Mouse (Mus musculus): ENCODE data around the gene Inha. TPM values are rescaled to one million over a fixed set of nuclear protein-coding genes. Genes with fewer than 3 reads are reported as not detected.
A peak's percentile ranks its signal among the peaks of the same experiment; 100 is the strongest.

Inha gene
- polyA plus RNA-seq, 1 experiment from 2014 or later = 18.1 TPM

- Histone ChIP-seq H3K9me3 (ENCODE audit: control insufficient read depth, low read length) (no peaks in the 10 kb centered on the region), H3K4me1 (replicated peaks; ENCODE audit: control insufficient read depth, insufficient read depth, low read length) (0 out of 2 replicates have a peak, but pooled peaks cover under 1% of the 10 kb centered on the region), H3K4me2 (ENCODE audit: low read length) (no peak overlapping the region), H3K9ac (replicated peaks; ENCODE audit: low read depth, low read length) (no peak overlapping the region), H3K36me3 (ENCODE audit: control insufficient read depth, insufficient read depth) (no peaks in the 10 kb centered on the region), H3K27ac (ENCODE audit: low read length) (no peak overlapping the region), H3K27me3 (replicated peaks; ENCODE audit: control insufficient read depth, insufficient read depth, low read length) (no peaks in the 10 kb centered on the region), H3K4me3 (replicated peaks; ENCODE audit: low read length) (no peak overlapping the region)
- ATAC-seq = no peak
- WGBS = 94% methylated on average over 3 of the region's 3 CpGs
These were observed 5.7 kb downstream of the Inha start for GRCm38 (mm10) chr1:75512550-75512949.

- no peaks in the 10 kb centered on the region for H3K4me1 ChIP-seq (replicated peaks; ENCODE audit: control insufficient read depth, insufficient read depth, low read length)
- no peak overlapping the region for H3K9ac ChIP-seq (replicated peaks; ENCODE audit: low read depth, low read length)
- H3K27me3 ChIP-seq (replicated peaks; ENCODE audit: control insufficient read depth, insufficient read depth, low read length) = no peaks in the 10 kb centered on the region
- no peaks in the 10 kb centered on the region for H3K9me3 ChIP-seq (ENCODE audit: control insufficient read depth, low read length)
- no peak overlapping the region for H3K4me3 ChIP-seq (replicated peaks; ENCODE audit: low read length)
- H3K4me2 ChIP-seq (ENCODE audit: low read length) = no peak overlapping the region
- no peak for ATAC-seq
- H3K36me3 ChIP-seq (ENCODE audit: control insufficient read depth, insufficient read depth) = no peaks in the 10 kb centered on the region
- WGBS = 86% methylated on average over 15 of the region's 15 CpGs
- H3K27ac ChIP-seq (ENCODE audit: low read length) = no peak overlapping the region
These were observed 10.0 kb downstream of the Inha start for GRCm38 (mm10) chr1:75516703-75517380.

GRCm38 (mm10) chr1:75517984-75518383 lies 11.1 kb downstream of the Inha start:
- no peak overlapping the region for H3K9ac ChIP-seq (replicated peaks; ENCODE audit: low read depth, low read length)
- no peak overlapping the region for H3K4me2 ChIP-seq (ENCODE audit: low read length)
- no peaks in the 10 kb centered on the region for H3K36me3 ChIP-seq (ENCODE audit: control insufficient read depth, insufficient read depth)
- H3K4me1 ChIP-seq (replicated peaks; ENCODE audit: control insufficient read depth, insufficient read depth, low read length) = peaks cover 8% of the 10 kb centered on the region
- H3K4me3 ChIP-seq (replicated peaks; ENCODE audit: low read length) = no peak overlapping the region
- H3K27ac ChIP-seq (ENCODE audit: low read length) = no peak overlapping the region
- 68% methylated on average over 4 of the region's 4 CpGs for WGBS
- H3K9me3 ChIP-seq (ENCODE audit: control insufficient read depth, low read length) = no peaks in the 10 kb centered on the region
- no peak for ATAC-seq
- no peaks in the 10 kb centered on the region for H3K27me3 ChIP-seq (replicated peaks; ENCODE audit: control insufficient read depth, insufficient read depth, low read length)

GRCm38 (mm10) chr1:75518427-75518826 lies 11.6 kb downstream of the Inha start:
- 92% methylated on average over 4 of the region's 4 CpGs for WGBS
- Histone ChIP-seq H3K27ac (ENCODE audit: low read length) (no peak overlapping the region), H3K9ac (replicated peaks; ENCODE audit: low read depth, low read length) (no peak overlapping the region), H3K4me2 (ENCODE audit: low read length) (no peak overlapping the region), H3K4me3 (replicated peaks; ENCODE audit: low read length) (no peak overlapping the region), H3K27me3 (replicated peaks; ENCODE audit: control insufficient read depth, insufficient read depth, low read length) (no peaks in the 10 kb centered on the region), H3K4me1 (replicated peaks; ENCODE audit: control insufficient read depth, insufficient read depth, low read length) (peaks cover 8% of the 10 kb centered on the region), H3K36me3 (ENCODE audit: control insufficient read depth, insufficient read depth) (no peaks in the 10 kb centered on the region), H3K9me3 (ENCODE audit: control insufficient read depth, low read length) (no peaks in the 10 kb centered on the region)
- ATAC-seq = no peak

GRCm38 (mm10) chr1:75519576-75519975 lies 12.7 kb downstream of the Inha start:
- no peak overlapping the region for H3K27ac ChIP-seq (ENCODE audit: low read length)
- H3K4me1 ChIP-seq (replicated peaks; ENCODE audit: control insufficient read depth, insufficient read depth, low read length) = peaks cover 8% of the 10 kb centered on the region
- no peak overlapping the region for H3K9ac ChIP-seq (replicated peaks; ENCODE audit: low read depth, low read length)
- no peaks in the 10 kb centered on the region for H3K27me3 ChIP-seq (replicated peaks; ENCODE audit: control insufficient read depth, insufficient read depth, low read length)
- H3K36me3 ChIP-seq (ENCODE audit: control insufficient read depth, insufficient read depth) = no peaks in the 10 kb centered on the region
- no peak for ATAC-seq
- WGBS = 46% methylated on average over 5 of the region's 5 CpGs
- H3K9me3 ChIP-seq (ENCODE audit: control insufficient read depth, low read length) = no peaks in the 10 kb centered on the region
- H3K4me3 ChIP-seq (replicated peaks; ENCODE audit: low read length) = no peak overlapping the region
- H3K4me2 ChIP-seq (ENCODE audit: low read length) = no peak overlapping the region

GRCm38 (mm10) chr1:75521321-75522031 lies 14.6 kb downstream of the Inha start, which contains the start of gene Stk11ip:
Gene Stk11ip (plus strand): TSS chr1:75521529.
- Histone ChIP-seq H3K9me3 (ENCODE audit: control insufficient read depth, low read length) (no peaks in the 10 kb centered on the region), H3K9ac (replicated peaks; ENCODE audit: low read depth, low read length) (peak within 1 kb of the TSS; percentile 54), H3K4me2 (ENCODE audit: low read length) (peak within 1 kb of the TSS; percentile 72), H3K27ac (ENCODE audit: low read length) (peak within 1 kb of the TSS; percentile 81), H3K27me3 (replicated peaks; ENCODE audit: control insufficient read depth, insufficient read depth, low read length) (no peaks in the 10 kb centered on the region), H3K36me3 (ENCODE audit: control insufficient read depth, insufficient read depth) (0 out of 2 replicates have a peak, but pooled peaks cover 2% of the 10 kb centered on the region), H3K4me1 (replicated peaks; ENCODE audit: control insufficient read depth, insufficient read depth, low read length) (peaks cover 8% of the 10 kb centered on the region), H3K4me3 (replicated peaks; ENCODE audit: low read length) (peak within 1 kb of the TSS; percentile 82)
- peak; percentile 97 for ATAC-seq
- under 1% methylated on average over 46 of the region's 46 CpGs for WGBS

GRCm38 (mm10) chr1:75524679-75525078 lies 17.8 kb downstream of the Inha start:
- Histone ChIP-seq H3K27me3 (replicated peaks; ENCODE audit: control insufficient read depth, insufficient read depth, low read length) (no peaks in the 10 kb centered on the region), H3K4me3 (replicated peaks; ENCODE audit: low read length) (no peak overlapping the region), H3K9me3 (ENCODE audit: control insufficient read depth, low read length) (no peaks in the 10 kb centered on the region), H3K4me1 (replicated peaks; ENCODE audit: control insufficient read depth, insufficient read depth, low read length) (peaks cover 8% of the 10 kb centered on the region), H3K9ac (replicated peaks; ENCODE audit: low read depth, low read length) (no peak overlapping the region), H3K4me2 (ENCODE audit: low read length) (no peak overlapping the region), H3K27ac (ENCODE audit: low read length) (no peak overlapping the region), H3K36me3 (ENCODE audit: control insufficient read depth, insufficient read depth) (peaks cover 6% of the 10 kb centered on the region; the same call in 1 of the 2 replicates)
- 98% methylated on average over 7 of the region's 7 CpGs for WGBS
- ATAC-seq = no peak

- H3K27me3 ChIP-seq (replicated peaks; ENCODE audit: control insufficient read depth, insufficient read depth, low read length) = no peaks in the 10 kb centered on the region
- H3K9me3 ChIP-seq (ENCODE audit: control insufficient read depth, low read length) = no peaks in the 10 kb centered on the region
- no peak overlapping the region for H3K27ac ChIP-seq (ENCODE audit: low read length)
- ATAC-seq = no peak
- no peak overlapping the region for H3K4me3 ChIP-seq (replicated peaks; ENCODE audit: low read length)
- 77% methylated on average over 4 of the region's 4 CpGs for WGBS
- H3K4me1 ChIP-seq (replicated peaks; ENCODE audit: control insufficient read depth, insufficient read depth, low read length) = no peaks in the 10 kb centered on the region
- H3K4me2 ChIP-seq (ENCODE audit: low read length) = no peak overlapping the region
- no peak overlapping the region for H3K9ac ChIP-seq (replicated peaks; ENCODE audit: low read depth, low read length)
- H3K36me3 ChIP-seq (ENCODE audit: control insufficient read depth, insufficient read depth) = peaks cover 6% of the 10 kb centered on the region; the same call in 1 of the 2 replicates
These were observed 23.7 kb downstream of the Inha start for GRCm38 (mm10) chr1:75530546-75530945.

GRCm38 (mm10) chr1:75532280-75533172 lies 25.6 kb downstream of the Inha start:
- Histone ChIP-seq H3K36me3 (ENCODE audit: control insufficient read depth, insufficient read depth) (0 out of 2 replicates have a peak, but pooled peaks cover 1% of the 10 kb centered on the region), H3K27me3 (replicated peaks; ENCODE audit: control insufficient read depth, insufficient read depth, low read length) (no peaks in the 10 kb centered on the region), H3K9me3 (ENCODE audit: control insufficient read depth, low read length) (no peaks in the 10 kb centered on the region), H3K4me2 (ENCODE audit: low read length) (no peak overlapping the region), H3K9ac (replicated peaks; ENCODE audit: low read depth, low read length) (no peak overlapping the region), H3K4me3 (replicated peaks; ENCODE audit: low read length) (no peak overlapping the region), H3K27ac (ENCODE audit: low read length) (no peak overlapping the region), H3K4me1 (replicated peaks; ENCODE audit: control insufficient read depth, insufficient read depth, low read length) (no peaks in the 10 kb centered on the region)
- no peak for ATAC-seq
- 92% methylated on average over 19 of the region's 19 CpGs for WGBS
